Mouse (Mus musculus): ENCODE measurements around the gene Wdr20. TPM values are rescaled to one million over a fixed set of nuclear protein-coding genes. Genes with fewer than 3 reads are reported as not detected.

Wdr20 gene
- total RNA-seq, 1 experiment from 2014 or later = 43.4 TPM

DNA sequence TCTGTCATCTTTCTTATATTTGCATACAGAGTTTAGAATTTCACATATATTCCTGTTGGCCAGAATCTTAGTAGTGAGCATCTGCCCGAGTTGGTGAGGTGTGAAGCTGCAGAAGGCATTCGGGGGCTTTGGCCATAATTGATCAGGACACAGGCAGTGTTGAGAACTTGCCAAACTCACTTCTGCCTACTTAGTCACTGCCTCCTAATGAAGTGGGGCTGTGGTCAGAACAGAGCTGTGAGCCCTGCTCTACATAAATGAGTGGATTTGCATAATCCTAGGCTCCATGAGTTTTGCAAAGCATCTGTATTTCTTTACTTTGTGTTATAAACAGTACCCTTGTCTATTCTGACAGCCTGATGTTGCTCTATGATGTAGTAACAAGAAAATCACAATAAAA, 24.6 kb downstream of the Wdr20 start:
- no peak for ATAC-seq (replicated peaks in 1 of 2; ENCODE audit: insufficient read depth in 1 of 2, low FRiP score in 2 of 2, low TSS enrichment in 1 of 2, low read depth in 1 of 2, poor library complexity in 2 of 2, severe bottlenecking in 2 of 2)

DNA sequence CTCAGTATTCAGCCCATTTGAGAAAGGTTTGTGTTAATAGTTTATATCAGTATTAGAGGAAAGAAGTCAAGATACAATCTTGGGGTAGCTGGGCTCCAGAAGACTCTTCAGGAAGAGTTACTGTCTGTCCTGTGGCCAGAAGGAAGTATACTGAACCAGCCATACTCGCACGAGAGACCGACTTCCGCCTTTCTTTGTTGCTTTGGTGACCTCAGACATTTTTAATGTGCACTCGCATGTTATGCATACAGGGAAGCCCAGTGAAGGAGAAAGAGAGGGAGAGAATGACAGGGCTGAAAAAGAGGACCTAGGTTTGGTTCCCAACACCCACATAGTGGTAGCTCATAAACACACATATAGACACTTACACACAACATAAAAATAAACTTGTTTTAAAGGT, 26.8 kb downstream of the Wdr20 start:
- ATAC-seq (replicated peaks in 1 of 2; ENCODE audit: insufficient read depth in 1 of 2, low FRiP score in 2 of 2, low TSS enrichment in 1 of 2, low read depth in 1 of 2, poor library complexity in 2 of 2, severe bottlenecking in 2 of 2) = peak; percentile 49 to 60; a peak in 3 of 4 replicates

- ATAC-seq (replicated peaks in 1 of 2; ENCODE audit: insufficient read depth in 1 of 2, low FRiP score in 2 of 2, low TSS enrichment in 1 of 2, low read depth in 1 of 2, poor library complexity in 2 of 2, severe bottlenecking in 2 of 2) = no peak
Measured at GRCm38 (mm10) chr12:110768562-110768961, 30.8 kb downstream of the Wdr20 start.

DNA sequence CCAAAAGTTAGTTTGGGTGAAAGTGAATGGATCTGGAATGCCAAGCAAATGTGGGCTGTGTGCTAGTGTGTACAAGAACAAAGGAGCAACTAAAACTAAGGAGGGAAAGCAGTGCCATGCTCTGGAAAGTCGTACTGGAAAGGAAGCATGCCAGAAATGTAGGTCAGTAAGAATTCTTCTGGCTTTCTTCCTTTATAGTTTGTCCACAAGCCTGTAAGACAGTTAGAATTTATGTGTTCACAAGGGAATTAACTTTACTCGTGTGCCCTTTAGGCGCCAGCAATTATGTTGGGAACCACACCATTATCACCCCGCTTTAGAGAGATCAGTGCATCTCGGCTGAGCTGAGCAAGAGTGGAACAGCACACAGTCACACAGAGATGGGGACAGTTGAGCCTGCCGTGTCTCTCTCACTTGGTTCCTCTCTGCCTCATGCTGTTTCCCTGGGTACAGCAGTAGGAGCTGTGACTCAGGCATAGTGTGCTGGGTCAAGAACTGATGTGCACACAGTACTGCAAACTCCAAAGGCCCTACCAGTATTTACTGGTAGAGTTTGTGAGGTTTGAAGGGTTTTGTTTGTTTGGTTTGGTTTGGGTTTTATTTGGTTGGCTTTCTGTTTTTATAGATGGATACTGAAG, 32.0 kb downstream of the Wdr20 start:
- ATAC-seq (replicated peaks in 1 of 2; ENCODE audit: insufficient read depth in 1 of 2, low FRiP score in 2 of 2, low TSS enrichment in 1 of 2, low read depth in 1 of 2, poor library complexity in 2 of 2, severe bottlenecking in 2 of 2) = no peak

DNA sequence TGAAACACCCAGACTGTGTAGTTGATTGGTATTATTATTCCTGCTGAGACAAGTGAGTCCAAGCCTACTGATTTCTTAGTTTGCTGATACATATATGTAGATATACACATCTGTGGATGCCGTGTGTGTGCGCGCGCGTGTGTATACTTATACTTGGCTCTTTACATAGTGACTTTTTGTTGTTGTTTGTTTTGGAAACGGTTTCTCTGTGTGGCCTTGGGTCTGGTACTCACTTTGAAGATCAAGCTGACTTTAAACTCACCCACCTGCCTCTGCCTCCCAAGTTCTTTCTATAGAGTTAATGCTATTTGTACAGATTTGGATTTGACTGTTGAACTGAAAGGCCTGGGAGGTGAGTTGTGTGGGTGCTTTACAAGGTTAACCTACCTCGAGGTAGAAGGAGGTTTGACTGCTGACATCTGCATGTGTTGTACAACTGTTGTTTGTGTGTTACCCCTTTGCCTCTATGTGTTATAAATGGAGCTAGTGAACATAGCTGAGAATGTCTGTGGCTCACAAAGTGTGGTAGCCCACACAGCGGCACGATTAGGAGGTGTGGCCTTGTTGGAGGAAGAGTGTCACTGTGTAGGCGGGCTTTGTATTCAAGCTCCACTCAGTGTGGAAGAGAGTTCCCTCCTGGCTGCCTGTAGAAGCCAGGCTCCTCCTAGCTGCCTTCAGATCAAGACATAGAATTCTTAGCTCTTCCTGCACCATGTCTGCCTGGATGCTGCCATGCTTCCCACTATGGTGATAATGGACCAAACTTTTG, 32.9 kb downstream of the Wdr20 start:
- peak; percentile 84 to 89 for ATAC-seq (replicated peaks in 1 of 2; ENCODE audit: insufficient read depth in 1 of 2, low FRiP score in 2 of 2, low TSS enrichment in 1 of 2, low read depth in 1 of 2, poor library complexity in 2 of 2, severe bottlenecking in 2 of 2)

DNA sequence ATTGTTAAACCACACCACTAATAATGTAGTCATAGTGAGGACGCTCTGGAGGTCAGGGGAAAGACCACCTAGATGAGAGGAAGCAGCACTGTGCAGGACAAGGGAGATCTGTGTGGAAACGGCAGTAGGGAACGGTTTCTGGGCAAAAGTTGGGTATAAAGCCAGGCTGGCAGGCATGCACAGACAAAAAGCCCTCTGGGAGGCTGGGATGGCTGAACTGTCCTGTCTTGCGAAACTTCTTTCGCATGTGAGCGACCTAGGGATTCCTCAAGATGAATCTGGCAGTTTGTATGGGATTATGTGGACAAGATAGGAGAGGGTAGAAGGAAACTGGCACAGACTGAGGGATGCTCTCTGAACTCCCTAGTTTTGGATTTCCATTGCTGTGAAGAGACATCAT, 34.2 kb downstream of the Wdr20 start:
- no peak for ATAC-seq (replicated peaks in 1 of 2; ENCODE audit: insufficient read depth in 1 of 2, low FRiP score in 2 of 2, low TSS enrichment in 1 of 2, low read depth in 1 of 2, poor library complexity in 2 of 2, severe bottlenecking in 2 of 2)

DNA sequence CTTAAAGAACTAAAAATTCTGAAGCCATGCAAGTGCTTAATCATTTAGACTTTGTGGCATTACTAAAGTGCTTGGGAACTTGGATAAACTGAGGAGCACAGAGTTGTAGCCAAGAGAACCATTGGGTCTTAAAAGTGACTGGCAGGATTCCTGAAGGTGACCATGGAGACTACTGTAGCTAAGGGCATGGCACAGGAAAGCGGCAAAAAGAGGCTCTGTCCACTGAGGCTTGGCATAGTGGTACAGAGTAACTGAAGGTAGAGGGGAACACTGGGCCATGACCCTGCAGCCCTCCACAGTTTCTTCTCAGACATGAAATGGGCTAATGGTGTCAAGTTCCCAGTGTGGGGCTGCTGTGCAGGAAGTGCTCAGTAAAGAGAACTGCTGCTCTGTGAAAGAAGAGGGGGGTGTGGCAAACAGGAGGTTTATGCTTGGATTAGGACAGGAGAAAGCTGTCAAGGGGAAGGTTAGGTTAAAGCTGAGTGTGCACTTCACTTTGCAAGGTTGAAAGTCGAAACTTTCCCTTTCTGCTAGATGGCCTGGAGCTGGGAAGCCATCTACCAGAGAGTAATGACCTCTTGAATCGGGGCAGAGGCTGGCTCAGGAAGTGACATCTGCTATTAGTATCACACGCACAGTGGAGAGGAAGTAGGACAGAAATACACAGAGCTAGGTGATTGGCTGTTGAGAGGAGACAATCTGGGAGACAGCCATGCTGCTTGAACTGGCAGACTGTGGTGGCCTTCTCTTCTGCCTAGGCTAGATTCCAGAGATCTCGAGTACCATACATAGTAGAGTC, 38.1 kb downstream of the Wdr20 start:
- ATAC-seq (replicated peaks in 1 of 2; ENCODE audit: insufficient read depth in 1 of 2, low FRiP score in 2 of 2, low TSS enrichment in 1 of 2, low read depth in 1 of 2, poor library complexity in 2 of 2, severe bottlenecking in 2 of 2) = peak; percentile 19 to 72; a peak in 2 of 4 replicates

DNA sequence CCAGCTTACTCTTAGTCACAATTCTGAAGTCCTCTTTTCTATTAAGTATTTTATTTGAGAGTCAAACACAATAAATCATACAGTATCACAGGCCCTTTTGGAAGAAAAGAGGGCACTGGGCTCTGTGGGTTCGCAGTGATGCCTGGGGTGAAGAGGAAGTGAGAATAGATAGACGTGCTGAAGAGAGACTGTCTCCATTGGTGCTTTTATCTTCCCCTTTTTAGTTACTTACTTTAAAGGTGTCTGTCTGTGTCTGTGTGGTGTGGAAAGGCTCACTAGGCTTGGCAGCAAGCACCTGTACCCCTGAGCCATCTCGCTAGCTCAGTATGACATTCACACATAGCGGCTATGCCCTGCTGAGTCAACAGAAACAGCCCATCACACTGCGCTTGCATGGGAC, 40.1 kb downstream of the Wdr20 start:
- peak; percentile 54 to 58 for ATAC-seq (replicated peaks in 1 of 2; ENCODE audit: insufficient read depth in 1 of 2, low FRiP score in 2 of 2, low TSS enrichment in 1 of 2, low read depth in 1 of 2, poor library complexity in 2 of 2, severe bottlenecking in 2 of 2)

- 0 out of 4 replicates have a peak, but pooled peaks have one; percentile 22 to 25 for ATAC-seq (replicated peaks in 1 of 2; ENCODE audit: insufficient read depth in 1 of 2, low FRiP score in 2 of 2, low TSS enrichment in 1 of 2, low read depth in 1 of 2, poor library complexity in 2 of 2, severe bottlenecking in 2 of 2)
Measured at GRCm38 (mm10) chr12:110779296-110779695, 41.6 kb downstream of the Wdr20 start.

DNA sequence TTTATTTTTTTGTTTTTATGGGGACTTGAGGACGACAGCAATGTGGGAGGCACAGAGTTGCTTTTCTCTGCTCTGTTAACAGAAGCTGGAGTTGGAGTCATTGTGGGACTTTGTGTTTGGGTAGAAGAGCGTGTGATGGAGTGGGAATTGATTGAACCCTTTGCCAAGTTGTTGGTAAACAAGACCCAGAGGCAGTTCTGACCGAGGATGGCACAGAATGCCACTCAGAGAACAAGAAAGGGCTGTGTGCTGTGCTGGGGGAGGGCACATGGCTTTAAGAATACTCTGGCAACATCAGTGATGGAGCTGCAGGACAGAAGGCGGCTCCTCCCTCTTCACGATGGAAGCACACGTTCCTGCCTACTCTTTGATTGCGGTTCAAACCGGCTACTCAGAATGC, 43.4 kb downstream of the Wdr20 start:
- ATAC-seq (replicated peaks in 1 of 2; ENCODE audit: insufficient read depth in 1 of 2, low FRiP score in 2 of 2, low TSS enrichment in 1 of 2, low read depth in 1 of 2, poor library complexity in 2 of 2, severe bottlenecking in 2 of 2) = no peak

GRCm38 (mm10) chr12:110782278-110782677, 44.5 kb downstream of the Wdr20 start:
- ATAC-seq (replicated peaks in 1 of 2; ENCODE audit: insufficient read depth in 1 of 2, low FRiP score in 2 of 2, low TSS enrichment in 1 of 2, low read depth in 1 of 2, poor library complexity in 2 of 2, severe bottlenecking in 2 of 2) = no peak

DNA sequence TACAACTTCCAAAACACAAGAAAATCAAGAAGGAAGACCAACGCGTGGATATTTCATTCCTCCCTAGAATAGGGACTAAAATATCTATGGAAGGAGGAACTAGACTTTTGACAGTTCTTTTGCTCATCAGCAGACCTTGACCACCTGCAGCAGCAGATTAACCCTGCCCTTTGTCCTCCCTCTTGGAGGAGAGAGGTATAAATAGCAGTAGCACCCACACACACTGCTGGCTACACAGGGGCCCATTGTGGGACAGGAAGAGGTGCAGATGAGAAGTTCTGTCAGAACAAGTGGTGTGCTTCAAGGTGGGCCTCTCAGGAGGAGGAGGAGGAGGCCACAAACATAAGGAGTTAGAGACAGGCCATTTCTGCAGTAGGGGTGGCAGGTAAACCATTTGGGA, 46.5 kb downstream of the Wdr20 start:
- ATAC-seq (replicated peaks in 1 of 2; ENCODE audit: insufficient read depth in 1 of 2, low FRiP score in 2 of 2, low TSS enrichment in 1 of 2, low read depth in 1 of 2, poor library complexity in 2 of 2, severe bottlenecking in 2 of 2) = no peak

- ATAC-seq (replicated peaks in 1 of 2; ENCODE audit: insufficient read depth in 1 of 2, low FRiP score in 2 of 2, low TSS enrichment in 1 of 2, low read depth in 1 of 2, poor library complexity in 2 of 2, severe bottlenecking in 2 of 2) = no peak
Measured at GRCm38 (mm10) chr12:110786243-110786642, 48.5 kb downstream of the Wdr20 start.

DNA sequence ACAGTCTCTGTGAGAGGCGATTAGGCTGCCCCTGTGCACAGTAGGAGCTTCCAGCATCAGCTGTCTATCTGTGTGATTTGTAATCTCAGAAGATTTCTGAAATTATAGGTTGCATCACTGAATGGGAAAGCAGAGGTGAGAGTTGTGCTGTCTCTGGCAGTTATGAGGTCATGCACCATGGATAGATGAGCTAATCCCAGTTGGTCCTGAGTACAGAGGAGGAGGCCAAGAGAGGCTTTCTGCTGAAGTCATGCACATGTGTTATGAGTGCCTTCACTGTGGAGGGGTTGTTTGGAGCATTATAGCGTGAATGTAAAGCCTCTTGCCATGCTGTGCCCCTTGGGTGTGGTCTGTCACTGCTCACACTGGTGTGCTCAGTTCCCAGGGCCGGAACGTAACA, 52.8 kb downstream of the Wdr20 start:
- no peak for ATAC-seq (replicated peaks in 1 of 2; ENCODE audit: insufficient read depth in 1 of 2, low FRiP score in 2 of 2, low TSS enrichment in 1 of 2, low read depth in 1 of 2, poor library complexity in 2 of 2, severe bottlenecking in 2 of 2)

DNA sequence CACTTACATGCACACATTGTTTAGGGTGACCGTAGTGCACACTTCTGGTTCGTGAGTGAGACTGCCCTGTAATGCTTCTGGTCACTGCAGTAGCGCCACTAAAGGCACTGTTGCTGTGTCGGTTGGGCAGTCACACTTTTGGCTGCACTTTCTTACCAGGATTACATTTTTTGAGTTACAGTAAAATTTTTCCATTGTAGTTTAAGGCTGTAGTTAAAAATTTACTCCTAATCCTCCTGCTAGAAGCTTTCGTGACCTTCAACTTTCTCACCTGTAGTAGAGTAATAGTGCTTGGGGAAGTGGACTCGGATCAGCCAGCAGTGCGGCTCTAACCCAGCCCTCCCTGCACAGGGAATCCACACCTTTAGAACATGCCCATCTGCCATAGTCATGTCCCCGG, 53.3 kb downstream of the Wdr20 start:
- ATAC-seq (replicated peaks in 1 of 2; ENCODE audit: insufficient read depth in 1 of 2, low FRiP score in 2 of 2, low TSS enrichment in 1 of 2, low read depth in 1 of 2, poor library complexity in 2 of 2, severe bottlenecking in 2 of 2) = no peak

- no peak for ATAC-seq (replicated peaks in 1 of 2; ENCODE audit: insufficient read depth in 1 of 2, low FRiP score in 2 of 2, low TSS enrichment in 1 of 2, low read depth in 1 of 2, poor library complexity in 2 of 2, severe bottlenecking in 2 of 2)
Measured at GRCm38 (mm10) chr12:110795035-110795434, 57.3 kb downstream of the Wdr20 start.

DNA sequence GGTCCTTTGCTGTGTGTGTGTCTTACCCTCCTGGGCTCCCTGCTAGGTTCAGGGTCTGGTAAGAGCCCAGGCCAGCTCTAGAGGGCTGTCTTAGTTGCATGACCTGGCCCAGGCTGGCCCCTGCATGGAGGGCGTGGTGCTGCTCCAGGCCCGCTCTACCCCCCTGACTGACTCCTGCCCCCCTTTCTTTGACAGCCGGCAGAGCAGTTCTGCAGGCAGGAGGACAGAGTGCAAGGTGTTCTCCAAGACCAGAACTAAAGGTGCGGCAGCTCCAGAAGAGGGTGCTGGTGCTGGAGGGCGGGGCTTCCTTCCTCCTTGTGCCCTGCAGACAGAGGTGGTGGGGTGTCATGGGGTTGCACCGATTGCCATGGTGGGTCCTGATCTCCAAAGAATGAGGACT, 59.0 kb downstream of the Wdr20 start:
- ATAC-seq (replicated peaks in 1 of 2; ENCODE audit: insufficient read depth in 1 of 2, low FRiP score in 2 of 2, low TSS enrichment in 1 of 2, low read depth in 1 of 2, poor library complexity in 2 of 2, severe bottlenecking in 2 of 2) = no peak

DNA sequence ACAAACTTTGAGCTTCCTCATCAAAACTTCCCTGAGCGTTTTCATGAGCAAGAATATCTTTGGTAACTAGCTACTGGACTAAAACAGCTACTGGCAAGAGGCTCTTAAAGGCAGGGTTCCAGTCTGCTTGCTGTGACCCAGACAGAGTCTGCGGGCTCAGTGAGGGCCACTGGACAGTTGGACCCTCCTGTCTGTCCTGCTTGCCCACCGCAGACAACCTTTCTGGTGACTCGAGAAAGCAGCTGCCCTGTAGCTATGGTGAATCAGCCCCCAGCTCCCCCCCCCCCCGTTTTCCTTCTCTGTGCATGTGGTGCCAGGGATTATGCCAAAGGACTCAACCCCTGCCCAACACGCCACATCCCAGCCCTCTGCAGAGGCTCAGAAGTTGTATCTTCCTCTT, 59.5 kb downstream of the Wdr20 start:
- no peak for ATAC-seq (replicated peaks in 1 of 2; ENCODE audit: insufficient read depth in 1 of 2, low FRiP score in 2 of 2, low TSS enrichment in 1 of 2, low read depth in 1 of 2, poor library complexity in 2 of 2, severe bottlenecking in 2 of 2)
